Mouse (Mus musculus) olfactory bulb, adult 2 months (tissue): ENCODE results near the gene Gm26558. TPM values are rescaled to one million over a fixed set of nuclear protein-coding genes. Genes with fewer than 3 reads are reported as not detected.

Experiments used
- H3K27ac ChIP-seq: fragments of 200-500 bp; 2 replicates; pipeline ENCODE4 v1.5.1; 2012; ENCODE audit warnings: low read depth, low read length; ENCODE audit not compliant: insufficient read depth
- H3K4me1 ChIP-seq: fragments of 200-500 bp; 2 replicates; pipeline ENCODE4 v1.6.1; 2012; ENCODE audit warnings: low read length; ENCODE audit not compliant: control insufficient read depth, insufficient read depth
- H3K4me3 ChIP-seq: fragments of 200-500 bp; 2 replicates; pipeline ENCODE4 v1.5.1; 2012; ENCODE audit warnings: mild to moderate bottlenecking, low read depth, low read length, moderate library complexity; ENCODE audit not compliant: insufficient read depth
- CTCF ChIP-seq: fragments of 200-500 bp; IDR thresholded peaks from 2 replicates; pipeline ENCODE4 v1.5.1; 2012; ENCODE audit warnings: low read depth, mild to moderate bottlenecking, low read length, moderate library complexity; ENCODE audit not compliant: insufficient read depth
- POLR2A ChIP-seq: fragments of 200-500 bp; IDR thresholded peaks from 2 replicates; pipeline ENCODE4 v1.6.1; 2012; ENCODE audit warnings: mild to moderate bottlenecking, low read depth, low read length, moderate library complexity; ENCODE audit not compliant: insufficient read depth
- WGBS: fragments of 180-500 bp; shearing (Covaris S2); methylation state at CpG from one replicate; pipeline ENCODE4 v1.1.7; 2018; 5-methylcytosine and 5-hydroxymethylcytosine counted together
- polyA plus RNA-seq: library from polyadenylated mRNA; stranded (reverse); fragments of >200 nt; gene quantifications from 2 replicates; pipeline ENCODE4 v1.2.4, GENCODE M21; 2012; ENCODE audit warnings: low replicate concordance; ENCODE audit not compliant: missing spikeins, insufficient read depth, insufficient read length

Gm26558 gene
- polyA plus RNA-seq, 1 experiment: not detected

- 55% methylated on average over 7 of the region's 7 CpGs for WGBS
- H3K27ac ChIP-seq: no peak overlapping the region
- H3K4me1 ChIP-seq: no peaks in the 10 kb centered on the region
- no peak for TF ChIP-seq CTCF
- H3K4me3 ChIP-seq: no peak overlapping the region
Measured at GRCm38 (mm10) chr2:70657083-70657482, 4.8 kb downstream of the Gm26558 start.

GRCm38 (mm10) chr2:70651820-70652219, 10.1 kb downstream of the Gm26558 start:
- Histone ChIP-seq H3K4me1 (no peaks in the 10 kb centered on the region), H3K27ac (no peak overlapping the region), H3K4me3 (no peak overlapping the region)
- 79% methylated on average over 6 of the region's 6 CpGs for WGBS
- no peak for TF ChIP-seq POLR2A
- no peak for TF ChIP-seq CTCF

GRCm38 (mm10) chr2:70649471-70649870, 12.4 kb downstream of the Gm26558 start:
- Histone ChIP-seq H3K27ac (no peak overlapping the region), H3K4me1 (no peaks in the 10 kb centered on the region), H3K4me3 (no peak overlapping the region)
- TF ChIP-seq POLR2A (no peak), CTCF (no peak)
- 93% methylated on average over 4 of the region's 4 CpGs for WGBS

GRCm38 (mm10) chr2:70648271-70648670, 13.6 kb downstream of the Gm26558 start:
- 90% methylated on average over 5 of the region's 5 CpGs for WGBS
- TF ChIP-seq POLR2A (no peak), CTCF (no peak)
- Histone ChIP-seq H3K4me3 (no peak overlapping the region), H3K4me1 (no peaks in the 10 kb centered on the region), H3K27ac (no peak overlapping the region)

GRCm38 (mm10) chr2:70647681-70648080, 14.2 kb downstream of the Gm26558 start:
- WGBS: 59% methylated on average over 4 of the region's 4 CpGs
- H3K4me1 ChIP-seq: no peaks in the 10 kb centered on the region

GRCm38 (mm10) chr2:70645266-70645780, 16.6 kb downstream of the Gm26558 start:
- WGBS: 83% methylated on average over 6 of the region's 6 CpGs
- Histone ChIP-seq H3K27ac (no peak overlapping the region), H3K4me1 (no peaks in the 10 kb centered on the region), H3K4me3 (no peak overlapping the region)
- TF ChIP-seq CTCF (no peak), POLR2A (no peak)

More at GRCm38 (mm10) chr2:70647681-70648080, 14.2 kb downstream of the Gm26558 start:
- no peak overlapping the region for H3K4me3 ChIP-seq
- TF ChIP-seq POLR2A: no peak
- no peak for TF ChIP-seq CTCF
- H3K27ac ChIP-seq: no peak overlapping the region

GRCm38 (mm10) chr2:70642971-70643565, 18.8 kb downstream of the Gm26558 start:
- no peak overlapping the region for H3K27ac ChIP-seq
- 49% methylated on average over 16 of the region's 16 CpGs for WGBS
- H3K4me1 ChIP-seq: no peaks in the 10 kb centered on the region
- TF ChIP-seq POLR2A (no peak), CTCF (no peak)
- no peak overlapping the region for H3K4me3 ChIP-seq

GRCm38 (mm10) chr2:70640968-70641367, 20.9 kb downstream of the Gm26558 start:
- TF ChIP-seq POLR2A (no peak), CTCF (no peak)

GRCm38 (mm10) chr2:70634028-70634690, 27.7 kb downstream of the Gm26558 start:
- no peak overlapping the region for H3K4me3 ChIP-seq
- no peak for TF ChIP-seq POLR2A
- TF ChIP-seq CTCF: no peak
- 94% methylated on average over 5 of the region's 5 CpGs for WGBS
- peaks cover 3% of the 10 kb centered on the region; the same call in 1 of the 2 replicates for H3K4me1 ChIP-seq
- H3K27ac ChIP-seq: no peak overlapping the region

More at GRCm38 (mm10) chr2:70640968-70641367, 20.9 kb downstream of the Gm26558 start:
- no peak overlapping the region for H3K4me3 ChIP-seq
- no peaks in the 10 kb centered on the region for H3K4me1 ChIP-seq
- no peak overlapping the region for H3K27ac ChIP-seq
